Mouse (Mus musculus) adrenal gland, adult 2 months (tissue): ENCODE measurements around the gene Ghrh. TPM values are rescaled to one million over a fixed set of nuclear protein-coding genes. Genes with fewer than 3 reads are reported as not detected.

Source experiments
- DNase-seq: peaks from one replicate; pipeline ENCODE4 v3.0.0; 2021
- polyA plus RNA-seq: library from polyadenylated mRNA; depleted of rRNA; stranded (reverse); fragments of >200 nt; gene quantifications from 2 replicates; pipeline ENCODE4 v1.2.3, GENCODE M21; 2012
- total RNA-seq, 2 experiments: library from RNA; stranded (reverse); gene quantifications; 2 replicates each; pipeline ENCODE4 v1.2.3; 2021

The Ghrh gene
- total and polyA plus RNA-seq, 3 experiments, result not detected

DNA sequence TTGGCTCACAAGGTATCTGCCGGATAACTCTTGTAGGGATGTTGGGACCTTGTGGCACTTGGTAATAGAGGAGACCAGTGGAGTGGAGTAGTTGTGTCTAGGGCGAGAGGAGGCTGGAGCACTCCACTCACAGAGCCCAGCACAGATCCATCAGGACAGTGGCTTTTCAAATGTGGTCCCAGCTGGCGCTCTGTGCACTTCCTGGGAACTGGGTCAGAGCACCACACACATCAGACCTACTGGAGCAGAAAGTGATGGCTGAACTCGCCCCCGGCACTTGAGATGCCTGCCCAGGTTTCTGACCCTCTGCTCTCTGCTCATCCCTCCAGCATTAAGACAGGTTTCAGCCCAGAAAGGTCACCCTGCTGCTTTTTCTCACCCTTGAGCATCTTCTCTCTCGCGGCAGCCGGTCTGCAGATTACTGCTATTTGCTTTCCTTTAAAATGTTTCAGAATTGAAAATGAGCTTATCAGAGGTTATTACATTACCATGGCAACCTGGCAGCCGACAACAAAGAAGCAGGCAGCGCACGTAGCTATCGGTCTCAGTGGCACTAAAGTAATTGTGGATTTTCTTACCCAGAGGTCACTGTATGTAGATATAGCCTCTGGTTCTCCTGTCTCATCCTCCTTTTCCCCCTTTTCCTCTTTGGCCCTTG lies 1.9 kb upstream of the Ghrh start:
- no peak for DNase-seq

DNA sequence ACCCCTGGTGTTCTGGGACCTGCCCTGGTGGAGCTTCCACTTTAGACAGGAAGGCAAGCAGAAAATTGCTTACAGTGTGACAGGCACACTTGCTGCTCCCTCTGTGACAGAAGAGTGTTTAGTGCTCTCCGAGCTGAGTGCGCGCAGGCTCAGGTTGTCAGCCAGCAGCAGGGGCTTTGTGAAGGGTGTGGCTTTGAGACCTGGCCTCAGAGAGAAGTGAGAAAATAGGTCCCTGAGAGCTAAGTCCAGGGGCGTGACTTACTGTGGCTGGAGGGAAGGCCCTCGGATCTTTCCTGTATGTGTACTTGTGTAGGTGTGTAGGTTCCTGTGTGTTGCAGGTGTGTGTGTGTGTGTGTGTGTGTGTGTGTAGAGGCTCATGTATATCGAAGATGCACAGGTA lies 4.0 kb downstream of the Ghrh start:
- DNase-seq, result no peak

DNA sequence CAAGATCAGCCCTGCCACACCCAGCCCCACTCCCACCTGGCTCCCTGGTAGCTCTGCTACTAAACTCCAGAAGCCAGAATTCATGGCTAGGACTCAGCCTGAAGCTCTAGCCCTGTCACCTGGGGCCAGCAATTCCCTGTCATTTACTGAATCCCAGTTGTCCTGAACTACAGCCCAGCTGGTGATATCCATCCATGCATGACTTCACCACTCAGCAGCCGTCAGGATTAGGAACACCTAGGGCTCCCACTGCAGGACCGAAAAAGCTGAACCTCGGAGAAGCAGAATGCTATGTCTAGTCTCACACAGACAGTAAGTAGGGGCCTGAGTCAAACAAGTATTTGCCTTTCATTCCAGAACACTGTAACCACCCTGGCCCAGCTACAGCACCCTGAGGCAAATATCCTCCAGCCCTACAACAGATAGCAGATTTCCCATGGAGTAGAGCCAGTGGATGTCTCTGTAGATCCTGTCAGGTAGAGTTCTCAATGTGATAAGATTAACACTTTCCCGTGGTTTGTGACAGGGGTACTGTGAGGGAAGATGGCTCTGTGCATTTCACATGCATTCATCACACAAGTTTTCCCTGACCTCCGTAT lies 4.9 kb downstream of the Ghrh start:
- no peak for DNase-seq

GRCm38 (mm10) chr2:157341554-157342270 lies 5.6 kb downstream of the Ghrh start:
- DNase-seq, result peak; percentile 40

GRCm38 (mm10) chr2:157340221-157340741 lies 7.0 kb downstream of the Ghrh start:
- DNase-seq, result no peak

GRCm38 (mm10) chr2:157339532-157339931 lies 7.8 kb downstream of the Ghrh start:
- DNase-seq, result no peak

GRCm38 (mm10) chr2:157338663-157339062 lies 8.6 kb downstream of the Ghrh start:
- peak; percentile 70 for DNase-seq

- no peak for DNase-seq
Observed at GRCm38 (mm10) chr2:157332059-157332458, 15.2 kb downstream of the Ghrh start.

- DNase-seq, result no peak
Observed at GRCm38 (mm10) chr2:157328570-157328969, 18.7 kb downstream of the Ghrh start.

DNA sequence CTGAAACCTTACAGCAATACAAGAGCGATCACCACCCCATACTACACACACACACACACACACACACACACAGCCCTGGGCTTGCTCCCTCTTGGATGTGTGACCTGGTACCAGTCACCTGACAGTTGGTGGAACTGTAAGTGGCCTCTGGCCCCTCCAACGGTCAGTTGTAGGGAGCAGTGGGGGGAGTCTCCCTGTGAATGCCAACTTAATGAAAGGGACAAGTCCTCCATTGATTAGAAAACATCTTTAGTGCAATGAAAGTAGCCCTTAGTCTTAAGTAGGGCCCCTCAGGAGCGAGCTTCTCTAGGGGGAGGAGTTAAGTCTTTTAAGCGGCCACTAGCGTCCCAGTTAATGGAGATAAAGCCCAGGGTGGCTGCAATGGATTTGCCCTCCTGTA lies 19.2 kb downstream of the Ghrh start:
- no peak for DNase-seq

GRCm38 (mm10) chr2:157325238-157325637 lies 22.1 kb downstream of the Ghrh start:
- no peak for DNase-seq

GRCm38 (mm10) chr2:157322029-157322766 lies 25.1 kb downstream of the Ghrh start:
- peak; percentile 14 for DNase-seq

- DNase-seq, result no peak
Observed at GRCm38 (mm10) chr2:157320886-157321285, 26.4 kb downstream of the Ghrh start.

DNA sequence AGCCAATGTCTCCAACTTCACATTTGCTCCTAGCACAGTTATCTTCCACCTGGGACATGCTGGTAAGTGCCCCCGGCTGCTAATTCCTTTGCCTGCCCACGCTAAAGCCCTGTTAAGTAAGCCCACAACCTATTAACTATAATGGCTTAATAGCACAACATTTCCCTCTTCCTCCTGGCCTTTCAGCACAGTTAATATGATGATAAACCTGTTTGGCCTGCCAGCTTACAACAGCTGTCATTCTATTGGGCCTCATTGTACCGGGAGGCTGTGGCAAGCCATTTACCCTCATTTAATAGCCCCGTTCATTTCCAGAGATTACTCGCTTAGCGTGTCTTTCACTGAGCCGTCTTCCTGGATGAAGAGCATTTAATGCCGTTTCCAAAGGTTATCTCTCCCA lies 27.2 kb downstream of the Ghrh start:
- DNase-seq, result no peak

DNA sequence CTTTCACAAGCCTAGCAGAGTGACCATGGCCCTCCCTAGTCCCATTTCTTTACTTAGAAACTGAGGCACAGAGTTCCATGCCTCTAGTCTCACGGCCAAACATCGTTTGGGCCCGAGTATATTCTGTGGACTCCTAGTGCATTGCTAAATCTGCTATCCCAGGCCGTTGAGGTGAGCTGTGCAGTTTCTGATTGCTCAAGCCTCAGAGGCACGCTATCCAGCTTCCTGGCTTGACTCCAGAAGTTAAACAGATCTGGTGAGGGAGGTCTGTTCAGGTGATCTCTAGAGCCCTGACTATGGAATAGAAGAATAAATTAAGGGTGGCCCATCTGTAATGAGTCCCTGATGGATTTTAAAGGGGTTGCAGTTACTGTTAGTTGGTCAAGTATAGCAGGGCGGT lies 30.1 kb downstream of the Ghrh start:
- DNase-seq, result no peak

- no peak for DNase-seq
Observed at GRCm38 (mm10) chr2:157316358-157316933, 30.9 kb downstream of the Ghrh start.

DNA sequence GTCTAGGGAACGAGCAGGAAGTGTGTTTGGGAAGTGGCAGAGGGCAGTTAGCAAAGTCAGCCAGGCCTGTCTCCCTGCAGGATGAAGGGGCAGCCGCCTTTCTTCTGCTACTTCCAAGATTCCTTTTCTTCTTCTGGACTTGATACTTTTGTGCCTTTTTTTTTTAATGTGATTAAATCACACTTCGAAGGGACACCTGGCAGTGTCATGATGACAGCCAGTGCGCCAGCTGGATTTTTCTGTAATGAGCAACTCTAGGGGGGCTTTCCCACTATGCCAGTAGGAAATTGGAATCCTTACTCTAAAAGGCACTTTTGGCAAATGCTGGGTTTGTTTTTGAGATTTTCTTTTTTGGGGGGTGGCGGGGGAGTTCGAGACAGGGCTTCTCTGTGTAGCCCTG lies 31.8 kb downstream of the Ghrh start:
- no peak for DNase-seq

GRCm38 (mm10) chr2:157314310-157314709 lies 33.0 kb downstream of the Ghrh start:
- no peak for DNase-seq

- DNase-seq, result no peak
Observed at GRCm38 (mm10) chr2:157313718-157314117, 33.6 kb downstream of the Ghrh start.

DNA sequence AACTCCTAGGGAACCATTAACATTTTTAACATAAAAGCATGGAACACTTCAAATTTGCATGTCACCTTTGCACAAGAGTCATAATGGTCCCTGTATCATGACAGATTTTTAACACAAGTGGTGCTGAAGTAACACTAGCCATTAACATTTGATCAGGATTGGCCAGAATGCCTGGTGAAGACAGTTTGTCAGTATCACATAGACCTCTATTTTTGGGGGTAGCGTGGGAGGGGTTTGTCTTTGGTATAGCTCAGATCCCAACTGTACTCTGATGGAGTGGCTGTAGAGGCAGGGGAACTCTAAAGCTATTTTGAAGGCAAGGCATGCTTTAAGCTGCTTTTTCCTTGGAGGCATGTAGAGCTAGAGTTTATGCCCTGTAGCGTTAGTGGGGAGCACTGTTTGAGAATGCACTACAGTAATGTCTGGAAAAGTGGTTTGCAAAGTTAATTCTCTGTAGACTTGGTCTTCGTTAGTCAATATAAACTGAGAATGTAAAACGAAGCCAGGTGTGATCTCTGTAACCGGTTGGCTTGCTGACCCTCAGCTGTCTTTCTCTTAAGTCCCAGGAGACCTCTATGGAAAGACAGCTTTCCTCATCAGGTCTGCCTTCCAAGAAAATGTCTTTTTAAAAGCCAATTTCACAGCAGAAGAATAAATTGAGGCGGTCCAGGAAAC lies 36.2 kb downstream of the Ghrh start:
- no peak for DNase-seq

- no peak for DNase-seq
Observed at GRCm38 (mm10) chr2:157309611-157310010, 37.7 kb downstream of the Ghrh start.
